Mouse (Mus musculus) C2C12 (cell line): ENCODE results near the gene Cops9.

ENCODE experiments used
- CEBPB ChIP-seq: IDR thresholded peaks from one replicate; pipeline ENCODE4 v1.6.1; 2011; ENCODE audit warnings: low read depth, mild to moderate bottlenecking, control low read depth, moderate library complexity
- CTCF ChIP-seq: IDR thresholded peaks from one replicate; pipeline ENCODE4 v1.5.1; 2011; ENCODE audit not compliant: control insufficient read depth, insufficient read depth, insufficient read length
- FOSL1 ChIP-seq: IDR thresholded peaks from one replicate; pipeline ENCODE4 v1.8.0; 2011; ENCODE audit warnings: mild to moderate bottlenecking, low read length; ENCODE audit not compliant: poor library complexity, insufficient read depth, severe bottlenecking
- MAX ChIP-seq: IDR thresholded peaks from one replicate; pipeline ENCODE4 v1.6.1; 2011; ENCODE audit warnings: mild to moderate bottlenecking, control low read depth
- MYOD1 ChIP-seq: IDR thresholded peaks from one replicate; pipeline ENCODE4 v1.6.1; 2011; ENCODE audit warnings: low read depth; ENCODE audit not compliant: control insufficient read depth, insufficient read length
- MYOG ChIP-seq: IDR thresholded peaks from one replicate; pipeline ENCODE4 v1.6.1; 2011; ENCODE audit not compliant: control insufficient read depth, insufficient read length; ENCODE audit errors: extremely low read depth
- USF1 ChIP-seq: IDR thresholded peaks from one replicate; pipeline ENCODE4 v1.6.1; 2011; ENCODE audit warnings: low read depth, mild to moderate bottlenecking, control low read depth, moderate library complexity

GRCm38 (mm10) chr1:92680668-92681603 is 39.2 kb upstream of the Cops9 start:
- TF ChIP-seq CTCF (no peak), MYOD1 (no peak), MAX (no peak), USF1 (no peak), CEBPB (no peak), MYOG (no peak), FOSL1 (no peak)
